Mouse (Mus musculus) layer of hippocampus, postnatal 14 days (tissue): ENCODE data around the gene Mtf1. TPM values are rescaled to one million over a fixed set of nuclear protein-coding genes. Genes with fewer than 3 reads are reported as not detected.

ENCODE experiments used
- DNase-seq, 2 experiments: peaks; one replicate each; pipeline ENCODE4 v3.0.0; 2021 to 2022; ENCODE audit warnings: low spot score in 2 of 2, mixed read lengths in 1 of 2
- total RNA-seq, 2 experiments: library from RNA; stranded (reverse); gene quantifications; 2 replicates each; pipeline ENCODE4 v1.2.3; 2021

Gene Mtf1
- total RNA-seq, 2 experiments from 2014 or later = 24.6 to 27.5 TPM

- no peak for DNase-seq
These were observed 5.0 kb upstream of the Mtf1 start for GRCm38 (mm10) chr4:124796913-124797312.

DNA sequence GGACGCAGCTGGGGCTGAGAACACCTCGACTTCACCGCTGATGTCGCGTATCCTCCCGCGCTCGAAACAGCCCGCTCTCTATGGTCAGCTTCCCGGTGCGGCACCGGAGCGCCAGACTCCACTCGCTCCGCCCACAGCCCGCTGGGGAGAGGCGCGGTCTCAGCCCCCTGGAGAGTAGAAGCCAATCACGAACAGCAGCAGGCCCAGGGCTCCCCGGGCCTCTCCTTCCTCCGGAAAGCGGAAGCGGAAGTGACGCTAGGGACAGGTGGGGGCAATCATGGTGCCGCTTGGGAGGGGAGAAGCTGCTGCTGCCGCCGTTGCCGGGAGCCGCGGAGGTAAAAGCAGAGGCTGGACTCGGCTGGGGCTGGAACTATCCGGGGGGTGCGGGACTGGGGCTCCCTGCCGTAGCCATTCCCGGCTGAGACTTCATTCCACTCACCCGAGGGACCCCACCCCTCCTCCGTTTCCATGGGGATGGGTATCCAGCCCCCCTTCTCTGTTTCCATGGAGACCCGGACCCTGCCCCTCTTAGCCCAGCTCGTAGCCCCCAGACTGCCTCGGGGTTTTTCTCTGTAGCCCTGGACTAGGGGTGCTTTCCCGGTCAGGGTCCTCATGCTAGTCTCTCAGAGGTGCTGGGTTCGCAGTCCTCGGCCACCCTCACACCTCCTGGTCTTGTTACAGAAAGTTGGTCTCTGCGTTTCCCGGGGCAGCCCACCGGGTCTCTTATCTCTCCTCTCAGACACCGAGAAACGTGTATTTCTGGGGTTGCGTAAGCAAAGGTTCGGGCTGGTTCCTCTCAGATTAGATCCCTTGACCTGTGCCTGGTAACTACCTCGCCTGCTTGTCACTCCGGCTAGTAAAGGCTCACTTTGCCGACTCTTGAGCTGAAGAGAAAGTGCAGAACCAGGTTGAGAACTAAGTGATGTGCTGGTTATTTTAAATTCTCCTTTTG lies 681 bp downstream of the Mtf1 start:
- DNase-seq = peak; percentile 95 to 97

- DNase-seq = no peak
These were observed 1.5 kb downstream of the Mtf1 start for GRCm38 (mm10) chr4:124803406-124803805.

GRCm38 (mm10) chr4:124808511-124808910 lies 6.6 kb downstream of the Mtf1 start:
- no peak for DNase-seq

DNA sequence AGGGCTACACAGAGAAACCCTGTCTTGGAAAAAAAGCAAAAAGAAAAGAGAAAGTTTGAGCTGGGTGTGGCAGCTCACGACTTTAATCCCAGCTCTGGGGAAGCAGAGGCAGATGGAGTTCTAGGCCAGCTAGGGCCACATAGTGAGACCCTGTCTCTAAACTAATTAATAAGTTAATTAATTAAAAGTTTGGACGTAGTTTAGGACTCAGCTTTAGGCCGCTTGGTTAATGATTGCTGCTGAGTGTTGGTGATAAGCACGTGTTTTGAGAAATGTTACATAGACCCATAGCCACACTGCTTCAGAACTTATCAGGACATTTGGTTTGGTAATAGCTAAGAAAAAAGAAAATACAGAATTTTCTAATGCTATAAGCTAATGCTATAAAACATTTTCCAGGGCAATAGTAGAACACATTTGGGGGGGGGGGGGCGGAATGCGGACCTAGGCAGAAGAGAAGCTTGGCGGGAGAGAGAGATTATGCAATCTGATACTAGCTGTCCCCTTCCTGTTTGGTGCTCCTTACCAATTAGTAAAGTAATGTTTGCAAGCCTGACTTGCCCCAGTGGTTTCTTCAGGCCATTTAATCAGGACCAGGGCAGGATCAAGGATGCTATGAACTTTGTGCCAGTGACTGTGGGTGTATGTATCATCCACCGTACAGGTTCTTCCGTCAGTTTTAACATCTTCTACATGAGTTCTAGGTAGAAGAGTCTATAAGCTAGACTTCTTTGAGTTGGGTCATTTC lies 7.4 kb downstream of the Mtf1 start:
- DNase-seq = no peak

- DNase-seq = no peak
These were observed 8.2 kb downstream of the Mtf1 start for GRCm38 (mm10) chr4:124810056-124810455.

DNA sequence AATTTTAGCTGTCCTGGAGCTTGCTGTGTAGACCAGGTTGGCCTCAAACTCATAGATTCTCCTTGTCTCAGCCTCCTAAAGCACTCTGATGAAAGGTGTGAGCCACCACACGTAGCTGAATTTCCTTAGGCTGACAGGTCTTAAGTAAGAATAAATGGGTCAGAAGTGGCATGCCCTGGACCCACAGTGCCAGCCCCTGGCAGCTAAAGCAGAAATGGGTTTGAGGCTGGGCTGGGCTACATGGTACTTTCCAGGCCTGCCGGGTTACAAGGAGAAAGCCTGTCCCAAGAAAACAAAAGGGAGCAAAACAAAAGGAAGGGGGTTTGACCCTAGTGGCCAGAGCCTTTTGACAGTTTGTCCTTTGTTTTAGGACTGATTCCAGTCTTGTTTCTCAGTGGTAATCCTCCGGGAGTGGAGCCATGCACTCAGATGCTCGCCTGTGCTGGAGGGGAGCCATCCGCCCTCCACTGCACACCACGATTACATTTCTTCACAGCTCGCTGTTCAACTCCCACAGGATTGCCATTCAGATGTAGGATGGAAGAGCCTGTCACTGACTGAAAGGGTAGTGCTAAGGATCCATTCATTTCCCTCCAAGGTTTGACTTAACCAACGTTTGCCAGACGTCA lies 9.6 kb downstream of the Mtf1 start:
- DNase-seq = peak; percentile 19 to 61

- DNase-seq = peak in 1 of 2 experiments; percentile 28
These were observed 14.0 kb downstream of the Mtf1 start for GRCm38 (mm10) chr4:124815901-124816300.

DNA sequence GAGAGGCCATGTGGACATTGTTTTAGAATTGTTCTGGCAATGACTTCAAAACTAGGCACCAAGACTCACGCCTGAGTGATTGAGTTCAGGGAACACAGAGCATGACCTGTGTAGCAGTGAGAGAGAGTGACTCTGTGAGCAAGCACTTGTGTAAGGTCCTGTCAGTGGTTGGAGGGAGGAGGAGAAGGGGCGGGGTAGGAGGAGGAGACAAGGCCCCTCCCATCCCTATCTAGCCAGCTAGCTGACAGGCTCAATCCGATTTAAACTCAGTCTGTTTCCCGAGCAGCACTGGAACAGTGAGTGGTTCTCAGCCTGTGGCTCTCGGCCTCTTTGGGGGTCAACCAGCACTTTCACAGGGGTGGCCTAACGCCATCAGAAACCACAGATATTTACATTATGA lies 15.9 kb downstream of the Mtf1 start:
- no peak for DNase-seq

GRCm38 (mm10) chr4:124818832-124819231 lies 16.9 kb downstream of the Mtf1 start:
- no peak for DNase-seq

DNA sequence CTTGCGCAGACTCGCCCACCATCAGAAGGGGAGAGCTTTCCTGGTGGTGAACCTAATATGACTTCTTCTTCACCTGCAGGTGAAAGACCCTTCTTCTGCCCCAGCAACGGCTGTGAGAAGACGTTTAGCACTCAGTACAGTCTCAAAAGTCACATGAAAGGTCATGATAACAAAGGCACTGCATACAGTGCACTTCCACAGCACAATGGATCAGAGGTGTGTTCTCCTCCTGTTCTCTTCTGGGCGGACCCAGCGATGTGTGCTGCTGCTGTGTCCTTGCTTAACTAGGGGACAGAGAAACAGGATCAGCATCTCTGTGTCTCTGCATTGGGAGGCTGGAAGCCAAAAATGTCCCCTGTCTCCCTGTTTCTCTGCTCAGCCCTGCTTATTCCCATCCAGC lies 23.1 kb downstream of the Mtf1 start:
- DNase-seq = no peak

DNA sequence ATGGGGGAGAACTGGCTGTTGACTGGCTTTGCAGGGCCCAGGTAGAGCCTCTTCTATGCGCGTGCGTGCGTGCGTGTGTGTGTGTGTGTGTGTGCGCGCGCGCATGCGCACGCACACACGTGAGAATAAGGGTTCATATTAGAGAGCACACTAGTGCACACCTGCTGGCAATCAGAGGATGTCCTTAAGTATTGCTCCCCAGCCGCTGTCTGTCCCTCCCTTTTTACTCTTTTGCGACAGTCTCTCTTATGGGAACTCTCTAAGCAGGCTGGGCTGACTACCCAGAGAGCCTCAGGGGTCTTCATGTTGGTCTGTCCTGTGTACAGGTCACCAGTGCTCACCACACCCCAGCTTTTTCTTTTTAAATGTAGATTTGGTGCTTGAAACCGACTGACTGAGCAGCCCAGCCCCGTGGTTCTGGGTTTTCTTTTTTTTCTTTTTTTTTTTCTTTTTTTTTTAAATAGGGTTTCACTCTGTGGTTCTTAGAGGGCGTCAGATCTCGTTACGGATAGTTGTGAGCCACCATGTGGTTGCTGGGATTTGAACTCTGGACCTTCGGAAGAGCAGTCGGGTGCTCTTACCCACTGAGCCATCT lies 23.6 kb downstream of the Mtf1 start:
- DNase-seq = no peak

DNA sequence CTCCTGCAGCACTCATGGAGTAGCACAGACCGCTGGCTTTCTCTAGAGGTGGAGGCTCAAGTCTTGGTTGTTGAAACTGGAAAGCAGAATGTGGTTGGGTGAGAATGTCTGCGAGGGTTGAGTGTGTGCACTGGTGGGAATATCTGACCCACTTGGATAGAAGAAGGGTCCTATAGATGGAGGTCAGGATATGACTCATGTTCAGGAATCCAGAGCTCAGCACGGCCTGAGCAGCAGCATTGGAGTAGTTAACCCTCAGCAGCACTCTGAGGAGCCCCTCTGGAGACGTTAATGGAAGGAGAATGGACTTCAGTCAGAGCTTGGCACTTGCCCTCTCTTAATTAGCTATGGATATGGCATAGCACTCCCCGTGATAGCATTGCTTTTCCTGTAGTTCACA lies 27.8 kb downstream of the Mtf1 start:
- DNase-seq = no peak

- DNase-seq = no peak
These were observed 30.9 kb downstream of the Mtf1 start for GRCm38 (mm10) chr4:124832796-124833195.

DNA sequence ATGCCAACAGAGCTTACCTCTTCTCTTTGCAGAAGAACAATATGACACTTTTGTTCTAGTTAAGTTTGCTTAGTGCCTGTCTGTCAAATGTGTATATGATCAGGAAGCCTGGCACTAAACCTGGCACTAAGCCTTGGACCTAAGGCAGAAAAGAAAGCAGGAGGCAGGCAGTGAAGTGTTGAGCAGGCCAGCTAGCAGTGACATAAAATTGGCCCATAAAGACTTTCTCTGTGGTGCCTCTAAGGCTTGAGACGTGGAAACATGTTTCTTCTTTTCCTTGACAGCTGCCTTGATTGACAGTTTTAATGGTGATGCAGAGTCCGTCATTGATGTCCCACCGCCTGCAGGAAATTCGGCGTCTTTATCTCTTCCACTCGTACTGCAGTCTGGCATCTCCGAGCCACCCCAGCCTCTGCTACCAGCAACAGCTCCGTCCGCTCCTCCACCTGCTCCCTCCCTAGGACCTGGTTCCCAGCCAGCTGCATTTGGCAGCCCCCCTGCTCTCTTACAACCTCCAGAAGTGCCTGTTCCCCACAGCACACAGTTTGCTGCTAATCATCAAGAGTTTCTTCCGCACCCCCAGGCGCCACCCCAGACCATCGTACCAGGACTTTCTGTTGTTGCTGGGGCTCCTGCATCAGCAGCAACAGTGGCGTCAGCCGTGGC lies 36.3 kb downstream of the Mtf1 start:
- no peak for DNase-seq

- DNase-seq = no peak
These were observed 39.1 kb downstream of the Mtf1 start for GRCm38 (mm10) chr4:124840998-124841397.

DNA sequence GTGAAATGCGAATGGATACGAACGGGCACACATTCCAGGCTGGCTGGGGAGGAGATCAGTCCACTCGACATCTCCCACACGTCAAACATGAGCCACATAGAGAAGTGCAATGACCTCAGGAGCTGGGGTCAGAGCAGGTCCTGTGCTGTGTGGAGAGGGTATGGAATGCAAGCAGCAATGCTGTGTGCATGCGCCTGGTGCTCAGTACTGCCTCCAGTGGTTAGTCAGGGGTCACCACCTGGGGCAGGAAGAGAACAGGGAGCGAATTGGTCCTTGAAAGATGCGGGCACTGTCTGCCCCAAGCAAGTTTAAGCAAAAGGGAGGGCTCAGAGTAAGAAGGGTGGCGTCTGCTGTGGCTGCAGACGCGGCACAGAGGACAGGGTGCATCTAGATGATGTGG lies 41.6 kb downstream of the Mtf1 start:
- DNase-seq = no peak

- DNase-seq = peak; percentile 83 to 89
These were observed 45.7 kb downstream of the Mtf1 start for GRCm38 (mm10) chr4:124847573-124847972.

- DNase-seq = peak; percentile 74 to 87
These were observed 47.8 kb downstream of the Mtf1 start for GRCm38 (mm10) chr4:124849631-124850260.

- DNase-seq = peak; percentile 92 to 95
These were observed 48.5 kb downstream of the Mtf1 start, which contains the start of gene Yrdc for GRCm38 (mm10) chr4:124850261-124850913. TSS of gene Yrdc (plus strand) at chr4:124850679.
